Mouse (Mus musculus) CD4-positive, CD25-positive, alpha-beta regulatory T cell, adult 9 weeks (primary cell): ENCODE measurements around the gene Rhbdd2. TPM values are rescaled to one million over a fixed set of nuclear protein-coding genes. Genes with fewer than 3 reads are reported as not detected.

Source experiments
- polyA plus RNA-seq: library from polyadenylated mRNA; unstranded; fragments of 100-300 nt; shearing (Covaris generic); gene quantifications from one replicate; pipeline ENCODE4 v1.2.1, GENCODE M21; 2017

Rhbdd2 gene
- polyA plus RNA-seq, result 21.8 TPM

GRCm38 (mm10) chr5:135632117-135632796 lies at the start of gene Rhbdd2:
Rhbdd2 (plus strand) TSS chr5:135632618.

GRCm38 (mm10) chr5:135669741-135670275 lies 37.4 kb downstream of the Rhbdd2 start, which contains the start of gene Por:
Por (plus strand) TSS chr5:135670033.

Other genes with a start within 250 kb of the Rhbdd2 start
- gene Pom121, start 238.1 kb upstream of the Rhbdd2 start, polyA plus RNA-seq, result 3.5 TPM
- gene Hip1, start 87.5 kb upstream of the Rhbdd2 start, polyA plus RNA-seq, result 5.7 TPM
- gene Ccl26, start 69.0 kb upstream of the Rhbdd2 start, polyA plus RNA-seq, result not detected
- gene Ccl24, start 59.6 kb upstream of the Rhbdd2 start, polyA plus RNA-seq, result not detected
- 84.7 TPM for gene Por, start 37.4 kb downstream of the Rhbdd2 start, polyA plus RNA-seq
- 55.8 TPM for gene Tmem120a, start 111.8 kb downstream of the Rhbdd2 start, polyA plus RNA-seq
- 1.6 TPM for gene Styxl1, start 145.8 kb downstream of the Rhbdd2 start, polyA plus RNA-seq
- gene Mdh2, start 145.9 kb downstream of the Rhbdd2 start, polyA plus RNA-seq, result 559 TPM
- not detected for gene Srrm3, start 174.3 kb downstream of the Rhbdd2 start, polyA plus RNA-seq